Mouse (Mus musculus): Measurements from ENCODE around the gene Nek1.
"Not testable (repeated sequence)": the region's sequence is repeated elsewhere in the genome, so short reads cannot be mapped to it uniquely, and the experiment has no call there.

Gene Nek1

DNA sequence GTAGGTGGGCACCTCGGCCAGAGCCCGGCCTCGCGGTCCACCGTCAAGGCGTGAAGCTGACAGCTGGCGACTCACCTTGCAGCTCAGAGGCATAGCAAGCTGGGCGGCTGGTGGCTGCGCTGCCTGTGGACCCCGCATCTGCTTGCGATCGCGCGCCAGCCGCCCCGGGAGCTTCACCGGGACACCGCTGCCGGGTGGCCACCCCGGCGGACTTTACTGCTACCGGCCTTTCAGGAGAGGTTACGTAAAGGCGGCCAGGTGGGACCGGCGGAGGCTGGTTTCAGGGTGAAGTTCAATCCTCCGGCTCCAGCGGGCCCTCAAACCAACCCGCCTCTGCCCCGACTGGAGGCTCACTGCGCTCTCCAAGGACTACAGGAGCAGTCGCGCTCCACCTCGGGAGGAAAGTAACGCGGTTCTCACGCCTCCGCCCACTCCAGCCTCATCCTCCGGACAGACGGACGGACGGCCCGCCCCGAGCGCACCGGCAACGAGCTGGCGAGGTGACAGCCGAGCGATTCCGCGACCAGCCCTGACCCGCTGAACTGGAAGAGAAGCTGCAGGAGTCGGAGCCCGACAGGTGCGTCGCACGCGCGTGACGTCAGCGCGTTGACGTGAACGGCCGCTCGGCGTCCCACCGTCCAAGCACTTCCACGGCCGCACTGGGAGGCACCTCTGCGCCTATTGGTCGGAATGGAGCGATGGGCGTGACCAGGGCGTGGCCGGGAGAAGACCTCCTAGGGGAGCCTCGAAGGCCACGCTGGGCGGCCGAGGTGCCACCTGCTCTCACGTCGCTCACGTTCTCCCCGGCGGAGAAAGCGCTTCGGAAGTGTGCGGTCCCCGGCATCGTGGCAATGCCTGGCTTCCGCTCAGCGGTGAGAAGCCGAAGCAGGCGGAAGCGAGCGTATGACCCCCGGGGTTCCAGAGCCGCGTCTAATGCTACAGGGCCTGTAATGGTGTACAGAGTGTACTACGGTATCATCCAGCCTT is 10.0 kb upstream of the Nek1 start, which contains the start of gene Clcn3:
Clcn3 (minus strand) TSS at position 600 of the 987 bp plus-strand sequence.
- in situ Hi-C loops (cut with MboI; ENCODE audit: low pct_unique_long_range_greater_than_20kb in 1 of 2, low sequenced_read_pairs in 2 of 2, unreplicated experiment in 1 of 2), result no loop called here

DNA sequence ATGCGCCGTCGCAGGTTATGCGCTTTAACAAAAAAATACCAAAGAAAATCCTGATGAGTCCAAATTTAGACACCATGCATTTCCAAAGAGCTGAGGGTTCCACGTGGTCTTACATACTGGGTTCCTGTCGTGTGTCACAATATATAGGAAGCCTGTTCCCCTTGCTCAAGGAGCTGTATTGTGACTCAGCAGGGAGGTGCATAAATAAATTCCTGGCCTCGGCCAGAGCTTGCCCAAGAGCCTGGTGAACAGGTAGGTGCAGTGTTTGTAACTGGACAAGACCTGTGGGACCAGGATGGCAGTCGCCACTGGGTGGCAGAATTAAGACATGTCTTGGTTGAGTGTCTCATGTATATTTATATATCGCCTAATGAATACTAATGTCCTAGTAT is 9.3 kb upstream of the Nek1 start:
- in situ Hi-C loops (cut with MboI; ENCODE audit: low pct_unique_long_range_greater_than_20kb in 1 of 2, low sequenced_read_pairs in 2 of 2, unreplicated experiment in 1 of 2), result no loop called here

DNA sequence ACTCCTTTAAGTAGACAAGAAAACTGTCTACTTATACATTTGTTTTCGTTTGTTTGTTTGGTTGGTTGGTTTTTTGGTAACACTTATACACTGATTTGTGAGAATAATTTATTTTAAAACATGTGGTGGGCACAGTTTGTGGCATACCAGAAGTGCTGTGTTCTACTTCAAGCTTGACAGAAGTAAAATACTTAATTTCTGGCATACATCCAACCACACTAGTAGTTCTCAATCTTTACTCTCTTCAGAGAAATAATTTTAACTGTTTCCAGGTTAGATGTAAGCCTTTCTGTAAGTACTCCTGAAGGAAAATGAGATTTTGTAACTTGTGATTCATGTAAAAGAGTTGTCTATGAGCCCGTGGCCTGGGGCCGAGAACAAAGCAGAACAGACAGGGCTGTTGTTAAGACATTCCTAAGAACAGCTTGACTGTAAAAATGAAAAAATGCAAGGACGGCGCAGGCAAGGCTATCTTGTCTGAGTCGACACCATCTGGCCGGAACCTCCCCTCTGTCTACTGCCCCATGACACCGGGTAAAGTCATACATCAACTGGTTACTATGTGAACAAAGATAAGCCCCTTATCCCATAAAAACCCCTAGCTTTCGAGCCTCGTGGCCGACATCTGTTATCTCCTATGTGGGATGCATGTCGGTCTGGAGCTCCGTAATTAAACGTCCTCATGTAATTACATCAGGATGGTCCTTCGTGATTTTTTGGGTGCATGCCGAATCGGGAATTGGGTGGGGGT is 8.6 kb upstream of the Nek1 start:
- in situ Hi-C loops (cut with MboI; ENCODE audit: low pct_unique_long_range_greater_than_20kb in 1 of 2, low sequenced_read_pairs in 2 of 2, unreplicated experiment in 1 of 2), result not testable (repeated sequence)

GRCm38 (mm10) chr8:60992561-60992909 is 460 bp upstream of the Nek1 start:
- in situ Hi-C loops (cut with MboI; ENCODE audit: low pct_unique_long_range_greater_than_20kb in 1 of 2, low sequenced_read_pairs in 2 of 2, unreplicated experiment in 1 of 2), result no loop called here

DNA sequence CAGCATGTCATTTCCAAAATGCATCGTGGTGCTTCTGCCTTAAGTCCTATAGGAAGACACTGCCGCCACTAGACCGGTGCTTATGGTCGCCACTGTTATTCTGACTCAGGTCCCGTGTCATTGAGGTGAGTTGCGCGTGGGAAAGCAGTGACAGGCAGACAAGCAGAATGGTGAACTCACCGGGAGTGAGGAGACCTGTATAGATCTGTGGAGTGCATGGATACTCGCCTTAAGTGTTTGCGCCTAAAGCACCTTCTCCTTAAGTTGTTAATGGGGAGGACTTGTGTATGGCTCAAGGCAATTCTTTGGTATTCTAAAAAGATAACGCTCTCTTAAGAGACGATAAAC is 618 bp downstream of the Nek1 start:
- in situ Hi-C loops (cut with MboI; ENCODE audit: low pct_unique_long_range_greater_than_20kb in 1 of 2, low sequenced_read_pairs in 2 of 2, unreplicated experiment in 1 of 2), result no loop called here

- in situ Hi-C loops (cut with MboI; ENCODE audit: low pct_unique_long_range_greater_than_20kb in 1 of 2, low sequenced_read_pairs in 2 of 2, unreplicated experiment in 1 of 2), result no loop called here
Observed at GRCm38 (mm10) chr8:60996468-60996867, 3.5 kb downstream of the Nek1 start.

- in situ Hi-C loops (cut with MboI; ENCODE audit: low pct_unique_long_range_greater_than_20kb in 1 of 2, low sequenced_read_pairs in 2 of 2, unreplicated experiment in 1 of 2), result loop anchor here in 1 of 2 experiments (25.0 kb wide), 1 partner anchor 445 kb away; the partner anchor contains the start of gene Cbr4
Observed at GRCm38 (mm10) chr8:61041951-61042350, 49.0 kb downstream of the Nek1 start.

- in situ Hi-C loops (cut with MboI; ENCODE audit: low pct_unique_long_range_greater_than_20kb in 1 of 2, low sequenced_read_pairs in 2 of 2, unreplicated experiment in 1 of 2), result loop anchor here in 1 of 2 experiments (25.0 kb wide), 1 partner anchor 443 kb away; the partner anchor contains the start of gene Cbr4
Observed at GRCm38 (mm10) chr8:61043874-61044273, 50.9 kb downstream of the Nek1 start.

DNA sequence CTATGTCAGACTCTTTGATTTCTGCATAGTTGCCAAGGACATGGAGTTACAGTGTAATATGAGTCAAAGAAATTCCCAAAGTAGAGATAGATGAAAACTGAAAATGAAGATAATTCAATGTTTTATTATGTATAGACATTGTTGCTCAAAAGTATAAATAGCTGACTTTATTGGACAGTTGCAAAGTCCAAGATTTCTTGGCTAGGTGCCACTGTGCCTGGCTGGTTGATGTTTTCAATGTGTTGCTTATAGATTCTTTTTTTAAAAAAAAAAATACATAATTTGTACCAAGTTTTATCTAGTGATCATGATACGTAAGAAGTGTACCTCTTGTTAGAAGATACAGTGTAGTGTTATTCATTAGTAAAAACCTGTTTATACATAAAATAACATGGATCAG is 53.8 kb downstream of the Nek1 start:
- in situ Hi-C loops (cut with MboI; ENCODE audit: low pct_unique_long_range_greater_than_20kb in 1 of 2, low sequenced_read_pairs in 2 of 2, unreplicated experiment in 1 of 2), result loop anchor here in 1 of 2 experiments (25.0 kb wide), 1 partner anchor 440 kb away; the partner anchor contains the start of gene Cbr4

DNA sequence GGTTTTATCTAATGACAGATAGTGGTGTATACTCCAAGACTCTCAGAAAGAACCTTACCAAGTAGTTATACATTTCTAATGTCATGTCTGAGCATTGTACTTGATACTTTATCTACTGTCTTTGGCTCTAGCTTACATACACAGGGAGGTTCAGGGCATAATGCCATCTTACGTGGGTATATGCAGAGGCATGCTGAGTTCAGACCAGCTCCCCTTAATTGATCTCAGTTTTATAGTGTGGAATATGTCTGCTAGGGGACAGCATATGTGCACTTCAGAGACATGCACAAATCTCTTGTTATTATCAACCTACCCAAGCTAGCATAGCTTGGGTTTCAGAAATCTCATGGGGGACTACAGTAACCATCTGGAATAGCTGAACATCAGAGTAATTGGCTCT is 60.0 kb downstream of the Nek1 start:
- in situ Hi-C loops (cut with MboI; ENCODE audit: low pct_unique_long_range_greater_than_20kb in 1 of 2, low sequenced_read_pairs in 2 of 2, unreplicated experiment in 1 of 2), result no loop called here

GRCm38 (mm10) chr8:61054313-61054712 is 61.3 kb downstream of the Nek1 start:
- in situ Hi-C loops (cut with MboI; ENCODE audit: low pct_unique_long_range_greater_than_20kb in 1 of 2, low sequenced_read_pairs in 2 of 2, unreplicated experiment in 1 of 2), result no loop called here

GRCm38 (mm10) chr8:61056997-61057396 is 64.0 kb downstream of the Nek1 start:
- in situ Hi-C loops (cut with MboI; ENCODE audit: low pct_unique_long_range_greater_than_20kb in 1 of 2, low sequenced_read_pairs in 2 of 2, unreplicated experiment in 1 of 2), result no loop called here

- in situ Hi-C loops (cut with MboI; ENCODE audit: low pct_unique_long_range_greater_than_20kb in 1 of 2, low sequenced_read_pairs in 2 of 2, unreplicated experiment in 1 of 2), result no loop called here
Observed at GRCm38 (mm10) chr8:61059143-61059542, 66.1 kb downstream of the Nek1 start.

DNA sequence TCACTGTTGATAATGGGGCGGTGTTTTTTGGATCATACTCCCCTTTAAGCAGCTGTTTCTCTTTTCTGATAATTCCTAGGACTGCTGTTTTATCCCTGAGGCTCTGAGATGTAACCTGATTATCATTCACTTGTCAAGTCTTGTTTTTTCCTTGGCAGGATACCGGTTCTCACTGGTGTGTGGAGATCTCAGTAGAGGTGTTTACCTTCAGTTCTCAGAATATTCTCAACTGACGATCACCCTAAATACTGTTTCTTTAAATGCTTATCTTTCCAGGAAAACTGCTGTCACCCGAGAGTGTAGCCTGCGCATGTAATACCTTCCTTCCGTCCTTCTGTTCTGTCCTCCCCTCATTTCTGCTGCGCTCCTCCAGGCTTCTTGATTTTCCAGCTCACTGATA is 67.4 kb downstream of the Nek1 start:
- in situ Hi-C loops (cut with MboI; ENCODE audit: low pct_unique_long_range_greater_than_20kb in 1 of 2, low sequenced_read_pairs in 2 of 2, unreplicated experiment in 1 of 2), result no loop called here

- in situ Hi-C loops (cut with MboI; ENCODE audit: low pct_unique_long_range_greater_than_20kb in 1 of 2, low sequenced_read_pairs in 2 of 2, unreplicated experiment in 1 of 2), result no loop called here
Observed at GRCm38 (mm10) chr8:61075059-61075458, 82.1 kb downstream of the Nek1 start.

DNA sequence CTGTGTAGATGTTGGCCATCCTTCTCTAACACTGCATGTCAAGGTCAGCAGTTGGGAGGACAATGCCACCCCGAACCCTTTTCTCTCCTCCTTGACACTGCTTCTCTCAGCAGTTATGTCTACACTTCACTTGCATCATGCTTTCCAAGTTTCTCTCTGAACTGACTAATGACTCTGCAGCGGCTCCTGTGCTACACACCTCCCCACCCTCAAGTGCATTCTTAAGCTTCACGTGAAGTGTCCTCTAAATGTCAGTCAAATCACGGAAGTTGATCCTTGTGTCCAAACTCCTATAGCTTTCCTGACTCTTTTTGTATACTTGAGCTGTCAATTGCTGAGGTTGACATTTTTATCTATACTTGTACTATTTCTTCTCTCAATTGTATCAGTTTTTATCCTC is 117.5 kb downstream of the Nek1 start:
- in situ Hi-C loops (cut with MboI; ENCODE audit: low pct_unique_long_range_greater_than_20kb in 1 of 2, low sequenced_read_pairs in 2 of 2, unreplicated experiment in 1 of 2), result no loop called here

DNA sequence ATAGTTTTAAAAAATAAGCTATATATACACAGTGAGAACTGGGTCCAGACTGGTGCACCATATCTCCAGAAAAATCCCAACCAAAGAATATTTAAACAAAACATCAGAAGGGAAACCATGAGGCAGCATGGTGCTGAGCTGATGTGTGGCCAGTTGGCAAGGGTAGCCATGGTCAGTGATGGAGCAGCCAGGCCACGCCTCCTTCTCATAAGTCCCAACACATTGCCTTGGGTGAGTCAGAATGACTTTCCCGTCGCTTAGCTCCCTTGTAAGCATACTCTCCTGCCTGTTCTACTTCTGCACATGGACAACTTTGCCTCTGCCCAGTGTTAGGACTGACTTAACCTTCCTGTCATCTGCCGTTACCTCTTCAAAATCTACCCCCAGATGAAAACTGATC is 118.9 kb downstream of the Nek1 start:
- in situ Hi-C loops (cut with MboI; ENCODE audit: low pct_unique_long_range_greater_than_20kb in 1 of 2, low sequenced_read_pairs in 2 of 2, unreplicated experiment in 1 of 2), result no loop called here

GRCm38 (mm10) chr8:61121631-61122030 is 128.6 kb downstream of the Nek1 start:
- in situ Hi-C loops (cut with MboI; ENCODE audit: low pct_unique_long_range_greater_than_20kb in 1 of 2, low sequenced_read_pairs in 2 of 2, unreplicated experiment in 1 of 2), result no loop called here

DNA sequence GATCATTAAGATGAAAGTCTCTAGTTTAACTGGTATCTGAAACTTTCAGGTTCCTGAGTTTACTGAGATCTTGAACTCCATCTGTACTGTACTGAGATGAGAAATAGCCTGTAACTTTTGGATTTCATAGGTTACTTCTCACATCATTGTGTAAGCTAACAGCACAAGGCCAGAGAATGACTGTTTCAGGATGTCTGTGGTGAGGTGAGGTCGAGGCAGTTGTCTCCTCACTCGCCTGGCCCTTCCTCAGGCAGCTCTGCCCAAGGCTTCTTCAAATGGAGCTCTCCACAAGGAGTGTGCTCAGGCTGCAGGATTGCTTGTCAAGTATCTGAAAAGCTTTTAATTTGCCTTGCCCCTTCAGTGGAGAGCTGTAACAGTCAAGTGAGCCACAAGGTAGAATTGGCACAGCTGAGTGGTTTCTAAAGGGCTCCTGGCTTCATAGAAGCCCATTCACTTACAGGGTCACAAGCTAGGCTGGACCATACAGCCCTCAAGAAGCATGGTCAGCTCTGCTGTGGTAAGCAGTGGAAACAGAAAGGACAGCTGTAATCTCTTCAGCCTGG is 134.4 kb downstream of the Nek1 start:
- in situ Hi-C loops (cut with MboI; ENCODE audit: low pct_unique_long_range_greater_than_20kb in 1 of 2, low sequenced_read_pairs in 2 of 2, unreplicated experiment in 1 of 2), result no loop called here
